Mouse (Mus musculus) heart, embryonic 13.5 days (tissue): ENCODE results near the gene Pknox1. TPM values are rescaled to one million over a fixed set of nuclear protein-coding genes. Genes with fewer than 3 reads are reported as not detected.
"Not testable (repeated sequence)": the region's sequence is repeated elsewhere in the genome, so short reads cannot be mapped to it uniquely, and the experiment has no call there.

Experiments used
- ATAC-seq: fragments of 200-750 bp; cut with Nextera tagmentation; 2 replicates; pipeline ENCODE4 v1.8.0; 2017; ENCODE audit warnings: moderate TSS enrichment; ENCODE audit not compliant: insufficient number of reproducible peaks, low FRiP score, low TSS enrichment; ENCODE audit errors: extremely low read depth
- H3K27ac ChIP-seq: fragments of 300-500 bp; sonication (generic); replicated peaks from 2 replicates; pipeline ENCODE4 v1.5.1; 2015; ENCODE audit warnings: moderate library complexity, mild to moderate bottlenecking, inconsistent platforms
- H3K27me3 ChIP-seq: fragments of 300-500 bp; sonication (generic); replicated peaks from 2 replicates; pipeline ENCODE4 v1.6.1; 2015; ENCODE audit warnings: mild to moderate bottlenecking, inconsistent platforms
- H3K36me3 ChIP-seq: fragments of 300-500 bp; sonication (generic); 2 replicates; pipeline ENCODE4 v1.6.1; 2015; ENCODE audit warnings: mild to moderate bottlenecking, inconsistent platforms
- H3K4me1 ChIP-seq: fragments of 300-500 bp; sonication (generic); 2 replicates; pipeline ENCODE4 v1.6.1; 2015; ENCODE audit warnings: inconsistent platforms
- H3K4me2 ChIP-seq: fragments of 300-500 bp; sonication (generic); 2 replicates; pipeline ENCODE4 v1.6.1; 2015; ENCODE audit warnings: inconsistent platforms, mild to moderate bottlenecking, moderate library complexity
- H3K4me3 ChIP-seq: fragments of 300-500 bp; sonication (generic); 2 replicates; pipeline ENCODE4 v1.5.1; 2015; ENCODE audit warnings: moderate library complexity, mild to moderate bottlenecking, inconsistent platforms
- H3K9ac ChIP-seq: fragments of 300-500 bp; sonication (generic); 2 replicates; pipeline ENCODE4 v1.6.1; 2015; ENCODE audit warnings: inconsistent platforms, mild to moderate bottlenecking, moderate library complexity
- H3K9me3 ChIP-seq: fragments of 300-500 bp; sonication (generic); 2 replicates; pipeline ENCODE4 v1.6.1; 2016; ENCODE audit warnings: inconsistent platforms
- WGBS: fragments of 180-500 bp; shearing (Covaris S2); methylation state at CpG from one replicate; pipeline ENCODE4 v1.1.7; 2015; ENCODE audit warnings: mixed read lengths; 5-methylcytosine and 5-hydroxymethylcytosine counted together
- polyA plus RNA-seq: library from polyadenylated mRNA; unstranded; fragments of >200 nt; fragmentation: Nextera tagmentation; extraction: Ambion mirVana; gene quantifications from 2 replicates; pipeline ENCODE4 v1.2.1, GENCODE M21; 2015

The Pknox1 gene
- polyA plus RNA-seq = 14.7 and 15.0 TPM in 2 replicates

DNA sequence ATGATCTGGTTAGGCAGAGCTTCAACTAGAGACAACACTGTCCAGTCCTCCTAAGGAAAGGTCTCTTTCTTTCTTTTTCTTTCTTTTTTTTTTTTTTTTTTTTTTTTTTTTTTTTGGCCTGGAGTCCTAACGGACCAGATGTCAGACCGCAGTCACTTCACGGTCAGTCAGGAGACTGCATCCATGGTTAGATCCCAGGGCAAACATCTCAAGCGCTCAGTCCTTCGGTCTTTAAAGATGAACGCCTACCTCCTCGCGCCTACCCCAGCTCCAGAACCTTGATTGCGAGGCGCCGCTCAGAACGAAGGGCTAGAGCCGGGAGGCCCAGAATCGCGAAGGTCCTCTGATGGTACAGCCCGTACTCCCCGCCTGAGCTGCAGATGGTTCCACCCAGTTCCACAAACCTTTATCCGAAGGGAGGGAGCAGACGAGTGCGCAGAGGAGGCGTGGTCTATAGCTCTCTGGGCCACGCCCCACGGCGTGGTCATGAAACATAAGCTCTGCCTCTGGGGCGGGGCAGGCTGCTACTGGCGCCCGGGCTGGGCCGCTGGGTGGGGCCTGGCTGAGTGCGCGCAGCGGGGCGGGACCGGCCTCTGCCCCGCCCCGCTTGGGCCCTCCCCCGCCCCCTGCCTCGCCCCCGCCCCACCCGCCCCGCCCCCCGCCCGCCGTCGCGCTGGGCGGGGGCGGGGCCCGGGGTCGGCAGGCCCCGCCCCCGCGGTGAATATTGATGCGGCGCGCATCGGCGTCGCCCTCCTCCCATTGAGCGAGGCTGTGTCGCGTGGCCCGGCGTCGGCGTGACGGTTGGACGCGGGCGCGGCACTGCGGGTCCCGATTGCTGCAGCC is at the start of gene Pknox1:
Gene Pknox1 (plus strand): TSS at position 720 of the 843 bp plus-strand sequence.
- H3K27ac ChIP-seq = peak within 1 kb of the TSS; percentile 97
- ATAC-seq = peak; percentile 94
- under 1% methylated on average over 43 of the region's 72 CpGs for WGBS
- H3K4me1 ChIP-seq = peaks cover 40% of the 10 kb centered on the region
- no peaks in the 10 kb centered on the region for H3K9me3 ChIP-seq
- H3K27me3 ChIP-seq = no peaks in the 10 kb centered on the region
- peak within 1 kb of the TSS; percentile 96 for H3K9ac ChIP-seq
- peaks cover 5% of the 10 kb centered on the region for H3K36me3 ChIP-seq
- H3K4me2 ChIP-seq = peak within 1 kb of the TSS; percentile 93
- peak within 1 kb of the TSS; percentile 95 for H3K4me3 ChIP-seq

- Histone ChIP-seq H3K4me2 (peak overlapping the region; percentile 76), H3K9me3 (no peaks in the 10 kb centered on the region), H3K27me3 (no peaks in the 10 kb centered on the region), H3K27ac (peak overlapping the region; percentile 46; the same call in 1 of the 2 replicates), H3K4me1 (peaks cover 29% of the 10 kb centered on the region), H3K9ac (peak overlapping the region; percentile 67; the same call in 1 of the 2 replicates), H3K4me3 (peak overlapping the region; percentile 89), H3K36me3 (peaks cover 29% of the 10 kb centered on the region)
- 5% methylated on average over 7 of the region's 7 CpGs for WGBS
- ATAC-seq = peak; percentile 29; the same call in 1 of the 2 replicates
Measured at GRCm38 (mm10) chr17:31519344-31519945, 45.1 kb upstream of the Pknox1 start.

GRCm38 (mm10) chr17:31519946-31520838 is 44.3 kb upstream of the Pknox1 start, which contains the start of the genes Wdr4 and Ndufv3:
Wdr4 (minus strand) TSS chr17:31519980.
Ndufv3 (plus strand) TSS chr17:31520115.
- Histone ChIP-seq H3K9me3 (no peaks in the 10 kb centered on the region), H3K4me1 (peaks cover 34% of the 10 kb centered on the region), H3K9ac (peak within 1 kb of the TSS; percentile 94), H3K27me3 (no peaks in the 10 kb centered on the region), H3K4me2 (peak within 1 kb of the TSS; percentile 76), H3K4me3 (peak within 1 kb of the TSS; percentile 89), H3K36me3 (peaks cover 36% of the 10 kb centered on the region), H3K27ac (peak within 1 kb of the TSS; percentile 88)
- ATAC-seq = peak; percentile 98
- under 1% methylated on average over 45 of the region's 45 CpGs for WGBS

- peak overlapping the region; percentile 88 for H3K27ac ChIP-seq
- 12% methylated on average over 3 of the region's 3 CpGs for WGBS
- H3K4me1 ChIP-seq = peaks cover 34% of the 10 kb centered on the region
- H3K4me3 ChIP-seq = peak overlapping the region; percentile 89
- H3K4me2 ChIP-seq = peak overlapping the region; percentile 76
- H3K36me3 ChIP-seq = peaks cover 43% of the 10 kb centered on the region
- no peaks in the 10 kb centered on the region for H3K27me3 ChIP-seq
- H3K9ac ChIP-seq = peak overlapping the region; percentile 94
- no peaks in the 10 kb centered on the region for H3K9me3 ChIP-seq
- ATAC-seq = no peak
Measured at GRCm38 (mm10) chr17:31520895-31521294, 43.6 kb upstream of the Pknox1 start.

GRCm38 (mm10) chr17:31521948-31522347 is 42.6 kb upstream of the Pknox1 start:
- Histone ChIP-seq H3K27ac (peak overlapping the region; percentile 88; the same call in 1 of the 2 replicates), H3K36me3 (peaks cover 54% of the 10 kb centered on the region), H3K4me1 (peaks cover 34% of the 10 kb centered on the region), H3K9ac (peak overlapping the region; percentile 94; the same call in 1 of the 2 replicates), H3K4me2 (peak overlapping the region; percentile 76), H3K9me3 (no peaks in the 10 kb centered on the region), H3K27me3 (no peaks in the 10 kb centered on the region), H3K4me3 (no peak overlapping the region)
- no peak for ATAC-seq
- 85% methylated on average over 6 of the region's 6 CpGs for WGBS

DNA sequence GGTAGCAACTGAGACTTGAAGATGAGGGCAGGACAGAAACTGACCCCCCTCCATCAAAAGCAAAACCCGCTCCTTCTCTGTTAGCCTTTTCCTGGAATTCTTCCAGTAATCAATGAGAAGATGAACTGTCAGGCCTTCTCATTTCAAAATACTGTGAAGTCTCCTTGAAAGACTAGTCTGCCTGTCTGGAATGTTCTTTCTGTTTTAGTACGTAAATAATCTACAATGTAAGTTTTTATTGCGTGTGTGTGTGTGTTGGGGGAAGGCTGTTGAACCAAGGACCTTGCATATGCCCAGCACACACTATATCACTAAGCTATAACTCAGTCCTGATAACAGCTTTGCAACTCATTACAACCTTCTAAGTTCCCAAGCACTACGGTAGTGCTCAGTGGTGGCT is 39.4 kb upstream of the Pknox1 start:
- no peak overlapping the region for H3K27ac ChIP-seq
- peaks cover 84% of the 10 kb centered on the region for H3K36me3 ChIP-seq
- 91% methylated on average over 4 of the region's 4 CpGs for WGBS
- no peak overlapping the region for H3K9ac ChIP-seq
- peaks cover 32% of the 10 kb centered on the region for H3K4me1 ChIP-seq
- H3K27me3 ChIP-seq = no peaks in the 10 kb centered on the region
- H3K4me3 ChIP-seq = no peak overlapping the region
- ATAC-seq = no peak
- no peak overlapping the region for H3K4me2 ChIP-seq
- no peaks in the 10 kb centered on the region for H3K9me3 ChIP-seq

DNA sequence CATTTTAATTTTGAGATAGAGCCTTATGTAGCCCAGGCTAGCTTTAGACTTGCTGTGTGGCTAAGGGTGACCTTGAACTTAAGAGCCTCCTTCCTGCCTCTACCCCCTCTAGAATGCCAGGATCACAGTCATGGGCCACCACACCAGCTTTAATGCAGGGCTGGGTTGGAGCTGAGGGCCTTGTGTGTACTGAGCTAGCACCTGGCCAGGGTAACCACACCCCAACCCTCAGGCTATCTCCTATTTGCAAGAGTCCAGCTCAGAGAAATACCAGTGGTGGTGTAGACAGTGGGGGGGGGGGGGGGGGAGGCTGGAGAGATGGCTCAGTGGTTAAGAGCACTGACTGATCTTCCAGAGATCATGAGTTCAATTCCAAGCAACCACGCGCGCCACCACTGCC is 38.7 kb upstream of the Pknox1 start:
- Histone ChIP-seq H3K4me2 (no peak overlapping the region), H3K27ac (no peak overlapping the region), H3K9ac (no peak overlapping the region), H3K27me3 (no peaks in the 10 kb centered on the region), H3K4me3 (no peak overlapping the region), H3K36me3 (peaks cover 91% of the 10 kb centered on the region), H3K4me1 (peaks cover 28% of the 10 kb centered on the region), H3K9me3 (no peaks in the 10 kb centered on the region)
- WGBS = 100% methylated on average over 3 of the region's 3 CpGs
- no peak for ATAC-seq

GRCm38 (mm10) chr17:31529314-31529713 is 35.2 kb upstream of the Pknox1 start:
- no peak overlapping the region for H3K9ac ChIP-seq
- H3K9me3 ChIP-seq = no peaks in the 10 kb centered on the region
- H3K27me3 ChIP-seq = no peaks in the 10 kb centered on the region
- no peak overlapping the region for H3K4me2 ChIP-seq
- H3K36me3 ChIP-seq = peaks cover 80% of the 10 kb centered on the region
- H3K27ac ChIP-seq = no peak overlapping the region
- H3K4me3 ChIP-seq = no peak overlapping the region
- WGBS = 42% methylated on average over 15 of the region's 15 CpGs
- no peak for ATAC-seq
- H3K4me1 ChIP-seq = 0 out of 2 replicates have a peak, but pooled peaks cover 6% of the 10 kb centered on the region

DNA sequence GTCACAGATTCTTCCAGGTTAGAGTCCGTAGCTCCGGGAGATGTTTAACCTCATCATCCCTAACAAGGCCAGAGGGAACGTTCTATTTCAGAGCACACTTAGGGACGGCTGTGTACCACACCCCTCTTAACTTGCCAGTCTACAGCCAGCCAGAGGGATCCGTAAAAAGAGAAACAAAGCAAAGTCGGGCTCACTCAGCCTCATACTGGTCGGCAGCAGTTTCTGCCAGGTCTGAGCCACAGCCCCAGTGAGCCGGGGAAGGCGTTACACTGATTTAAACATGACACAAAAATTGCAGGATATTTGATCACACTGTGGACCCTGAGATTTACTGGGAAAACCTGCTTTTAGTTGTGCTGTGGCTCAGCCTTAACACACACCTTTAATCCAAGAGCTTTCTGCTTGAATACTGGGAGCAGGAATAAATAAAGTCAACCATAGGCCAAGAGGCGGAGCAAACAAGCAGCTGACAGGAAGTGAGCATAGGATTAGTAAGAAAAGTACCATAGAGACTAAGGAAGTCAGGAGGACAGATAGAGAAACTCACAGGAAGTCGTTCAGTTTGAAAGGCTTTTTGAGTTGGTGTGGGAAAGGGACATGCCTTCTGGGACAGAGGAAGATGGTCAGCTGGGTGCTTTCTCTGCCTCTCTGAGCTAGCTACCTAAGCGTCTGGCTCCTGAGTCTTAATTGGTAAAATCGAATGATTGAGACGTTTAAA is 32.9 kb upstream of the Pknox1 start:
- ATAC-seq = no peak
- Histone ChIP-seq H3K27ac (no peak overlapping the region), H3K36me3 (peaks cover 57% of the 10 kb centered on the region), H3K4me1 (peaks cover 11% of the 10 kb centered on the region), H3K9ac (no peak overlapping the region), H3K4me2 (no peak overlapping the region), H3K27me3 (no peaks in the 10 kb centered on the region), H3K4me3 (no peak overlapping the region), H3K9me3 (no peaks in the 10 kb centered on the region)
- 76% methylated on average over 14 of the region's 14 CpGs for WGBS

GRCm38 (mm10) chr17:31532331-31532730 is 32.2 kb upstream of the Pknox1 start:
- not testable (repeated sequence) for H3K27ac ChIP-seq, ATAC-seq, H3K4me3 ChIP-seq, H3K9me3 ChIP-seq, H3K27me3 ChIP-seq, H3K4me2 ChIP-seq, H3K9ac ChIP-seq
- WGBS = 90% methylated on average over 4 of the region's 4 CpGs
- Histone ChIP-seq H3K4me1 (peaks cover 11% of the 10 kb centered on the region), H3K36me3 (peaks cover 50% of the 10 kb centered on the region)
